Mouse (Mus musculus) myocyte (in vitro differentiated cells): ENCODE results near the gene Aup1. TPM values are rescaled to one million over a fixed set of nuclear protein-coding genes. Genes with fewer than 3 reads are reported as not detected.

Experiments
- H3K27me3 ChIP-seq: one replicate; pipeline ENCODE4 v1.6.1; 2011; ENCODE audit not compliant: control insufficient read depth, insufficient read depth, insufficient read length
- H3K36me3 ChIP-seq: one replicate; pipeline ENCODE4 v1.6.1; 2011; ENCODE audit not compliant: control insufficient read depth, insufficient read depth
- H3K4me2 ChIP-seq: one replicate; pipeline ENCODE4 v1.6.1; 2011; ENCODE audit warnings: low read depth, control low read depth
- H3K4me3 ChIP-seq: one replicate; pipeline ENCODE4 v1.5.1; 2011; ENCODE audit warnings: mild to moderate bottlenecking, control low read depth, moderate library complexity
- H3K79me2 ChIP-seq: one replicate; pipeline ENCODE4 v1.6.1; 2011; ENCODE audit not compliant: control insufficient read depth, insufficient read depth
- H3ac ChIP-seq: one replicate; pipeline ENCODE4 v1.6.1; 2011; ENCODE audit not compliant: control insufficient read depth, insufficient read length
- CEBPB ChIP-seq: IDR thresholded peaks from 2 replicates; pipeline ENCODE4 v1.6.1; 2011; ENCODE audit warnings: mild to moderate bottlenecking, moderate library complexity; ENCODE audit not compliant: poor library complexity, insufficient read depth, severe bottlenecking
- E2F4 ChIP-seq: IDR thresholded peaks from one replicate; pipeline ENCODE4 v1.6.1; 2011; ENCODE audit warnings: mild to moderate bottlenecking, control low read depth, moderate library complexity; ENCODE audit not compliant: insufficient read depth
- MAX ChIP-seq: IDR thresholded peaks from one replicate; pipeline ENCODE4 v1.6.1; 2011; ENCODE audit warnings: low read depth, mild to moderate bottlenecking, control low read depth
- MYOD1 ChIP-seq, 3 experiments: IDR thresholded peaks; one replicate each; pipeline ENCODE4 v1.6.1; 2011; ENCODE audit warnings: control low read depth in 2 of 3, low read depth in 2 of 3, mild to moderate bottlenecking in 2 of 3, moderate library complexity in 1 of 3; ENCODE audit not compliant: insufficient read length in 2 of 3, control insufficient read depth in 1 of 3
- MYOG ChIP-seq, 3 experiments: IDR thresholded peaks; one replicate each; pipeline ENCODE4 v1.6.1; 2011; ENCODE audit warnings: control low read depth in 2 of 3, low read depth in 2 of 3, mild to moderate bottlenecking in 2 of 3; ENCODE audit not compliant: insufficient read length in 2 of 3, control insufficient read depth in 1 of 3, insufficient read depth in 1 of 3
- POLR2A ChIP-seq: IDR thresholded peaks from one replicate; pipeline ENCODE4 v1.6.1; 2011; ENCODE audit warnings: low read depth, mild to moderate bottlenecking, control low read depth, moderate library complexity; ENCODE audit not compliant: insufficient read length
- POLR2AphosphoS2 ChIP-seq: IDR thresholded peaks from one replicate; pipeline ENCODE4 v1.6.1; 2011; ENCODE audit warnings: low read depth, control low read depth; ENCODE audit not compliant: insufficient read length
- REST ChIP-seq: IDR thresholded peaks from one replicate; pipeline ENCODE4 v1.6.1; 2011; ENCODE audit warnings: mild to moderate bottlenecking, control low read depth, moderate library complexity; ENCODE audit not compliant: insufficient read depth, insufficient read length
- SRF ChIP-seq: IDR thresholded peaks from one replicate; pipeline ENCODE4 v1.6.1; 2011; ENCODE audit warnings: low read depth; ENCODE audit not compliant: control insufficient read depth, insufficient read length
- TCF12 ChIP-seq: IDR thresholded peaks from one replicate; pipeline ENCODE4 v1.6.1; 2011; ENCODE audit warnings: mild to moderate bottlenecking, control low read depth; ENCODE audit not compliant: poor library complexity, insufficient read depth, severe bottlenecking
- TCF3 ChIP-seq: IDR thresholded peaks from one replicate; pipeline ENCODE4 v1.6.1; 2011; ENCODE audit warnings: low read depth, control low read depth; ENCODE audit not compliant: insufficient read length
- USF1 ChIP-seq: IDR thresholded peaks from one replicate; pipeline ENCODE4 v1.6.1; 2011; ENCODE audit warnings: low read depth, mild to moderate bottlenecking, control low read depth, moderate library complexity
- polyA plus RNA-seq: library from polyadenylated mRNA; unstranded; fragments of >200 nt; fragmentation: generic; extraction: Trizol; gene quantifications from one replicate; pipeline ENCODE4 v1.2.1, GENCODE M21; 2012; ENCODE audit warnings: missing spikeins

The Aup1 gene
- 199 TPM for polyA plus RNA-seq

DNA sequence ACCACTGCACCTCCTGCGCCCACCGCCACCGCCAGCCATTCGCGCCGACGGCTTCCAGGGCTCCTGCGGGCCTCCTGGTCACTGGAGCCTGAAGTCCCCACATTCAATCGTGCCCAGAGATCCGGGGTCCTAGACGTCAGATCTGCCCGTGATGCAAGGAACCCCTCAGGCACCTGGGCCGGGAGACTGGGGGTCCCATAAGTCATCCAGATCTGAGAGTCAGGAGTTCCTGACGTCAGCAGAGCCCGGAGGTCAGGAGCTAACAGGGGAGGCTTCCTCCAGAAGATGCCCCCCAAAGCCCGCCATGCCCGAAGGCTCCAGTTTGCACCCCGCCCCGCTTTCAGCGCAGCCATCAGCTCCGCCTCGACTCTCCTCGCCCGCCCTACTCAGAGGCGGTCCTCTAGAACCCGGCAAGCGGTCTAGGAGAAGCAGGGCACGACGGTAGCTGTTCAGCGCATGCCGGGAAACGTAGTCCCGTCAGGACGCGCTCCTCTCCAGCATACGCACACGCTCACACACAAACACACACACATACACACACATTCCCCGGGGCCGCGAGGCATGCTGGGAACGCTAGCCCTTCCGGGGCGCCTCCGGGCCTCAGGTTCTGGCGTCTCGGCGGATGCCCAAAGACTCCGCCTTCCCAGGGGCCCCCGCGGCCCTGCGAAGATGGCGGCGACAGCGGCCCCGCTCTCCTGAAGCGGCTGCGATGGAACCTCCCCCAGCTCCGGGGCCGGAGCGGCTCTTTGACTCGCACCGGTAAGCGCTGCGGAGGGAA lies at the start of gene Aup1:
TSS of gene Aup1 (plus strand) at position 448 of the 778 bp plus-strand sequence.
- peak in 2 of 3 experiments; percentile 66 to 68 for TF ChIP-seq MYOD1 (IDR thresholded peaks at IDR 0.05; ENCODE audit: control insufficient read depth in 1 of 3, insufficient read length in 2 of 3, low read depth in 2 of 3)
- no peak for TF ChIP-seq CEBPB
- TF ChIP-seq TCF3 = no peak
- no peak for TF ChIP-seq USF1
- TF ChIP-seq MAX = no peak
- peak; percentile 39 for TF ChIP-seq REST
- TF ChIP-seq TCF12 = no peak
- peak; percentile 51 for TF ChIP-seq POLR2AphosphoS2
- peak; percentile 62 for TF ChIP-seq POLR2A
- TF ChIP-seq SRF = peak; percentile 82
- TF ChIP-seq MYOG (IDR thresholded peaks at IDR 0.05; ENCODE audit: control insufficient read depth in 1 of 3, insufficient read depth in 1 of 3, insufficient read length in 2 of 3, low read depth in 2 of 3) = peak in 2 of 3 experiments; percentile 59 to 77
- TF ChIP-seq E2F4 = peak; percentile 53
- Histone ChIP-seq H3ac (peak within 1 kb of the TSS; percentile 78), H3K4me2 (peak within 1 kb of the TSS; percentile 94), H3K36me3 (peaks cover 21% of the 10 kb centered on the region), H3K4me3 (peak within 1 kb of the TSS; percentile 100), H3K79me2 (peaks cover 43% of the 10 kb centered on the region), H3K27me3 (no peaks in the 10 kb centered on the region)

GRCm38 (mm10) chr6:83004872-83005271 lies 49.4 kb upstream of the Aup1 start:
- Histone ChIP-seq H3K4me3 (no peak overlapping the region), H3K79me2 (no peaks in the 10 kb centered on the region), H3K4me2 (no peak overlapping the region), H3K27me3 (no peaks in the 10 kb centered on the region), H3ac (no peak overlapping the region), H3K36me3 (no peaks in the 10 kb centered on the region)
- no peak for TF ChIP-seq MYOG (IDR thresholded peaks at IDR 0.05; ENCODE audit: control insufficient read depth in 1 of 3, insufficient read depth in 1 of 3, insufficient read length in 2 of 3, low read depth in 2 of 3)
- TF ChIP-seq REST = no peak
- TF ChIP-seq E2F4 = no peak
- no peak for TF ChIP-seq CEBPB
- TF ChIP-seq POLR2A = no peak
- no peak for TF ChIP-seq TCF12
- TF ChIP-seq POLR2AphosphoS2 = no peak
- no peak for TF ChIP-seq MAX

DNA sequence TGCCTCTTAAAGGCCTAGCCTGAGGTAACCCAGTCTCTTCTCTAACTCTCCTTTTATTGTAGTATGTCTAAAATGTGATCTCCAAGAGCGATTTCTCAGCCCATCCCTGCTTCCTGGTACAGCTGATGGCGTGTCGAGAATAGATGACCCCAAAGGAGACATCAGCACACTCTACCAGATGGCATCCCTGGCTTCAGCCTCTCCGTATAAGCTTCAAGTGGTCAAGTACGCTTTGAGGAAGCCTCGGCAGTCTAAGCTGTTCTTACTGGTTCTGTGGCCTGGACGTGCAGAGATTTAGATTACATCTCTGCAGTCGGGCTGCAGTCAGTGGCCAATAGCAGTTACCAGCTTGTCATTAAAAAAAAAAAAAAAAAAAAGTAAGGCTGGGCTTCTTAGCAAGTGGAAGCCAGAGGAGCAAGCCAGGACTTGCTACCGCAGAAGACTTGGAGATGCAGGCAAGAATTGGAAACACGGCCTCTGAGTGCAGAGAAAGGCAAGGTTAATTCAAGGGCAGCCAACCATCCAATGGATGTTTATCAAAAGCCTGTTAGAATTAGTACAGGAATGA lies 48.8 kb upstream of the Aup1 start:
- Histone ChIP-seq H3K4me2 (peak overlapping the region; percentile 44), H3K36me3 (no peaks in the 10 kb centered on the region), H3K27me3 (no peaks in the 10 kb centered on the region)

GRCm38 (mm10) chr6:83006114-83006513 lies 48.2 kb upstream of the Aup1 start:
- no peaks in the 10 kb centered on the region for H3K79me2 ChIP-seq
- no peak for TF ChIP-seq USF1
- TF ChIP-seq REST = no peak
- no peak for TF ChIP-seq SRF
- no peak for TF ChIP-seq E2F4
- 0 out of 2 replicates have a peak, but pooled peaks have one; percentile 11 for TF ChIP-seq CEBPB
- TF ChIP-seq POLR2AphosphoS2 = no peak
- TF ChIP-seq MAX = no peak
- TF ChIP-seq POLR2A = no peak
- no peak for TF ChIP-seq MYOG (IDR thresholded peaks at IDR 0.05; ENCODE audit: control insufficient read depth in 1 of 3, insufficient read depth in 1 of 3, insufficient read length in 2 of 3, low read depth in 2 of 3)

More for the DNA sequence above, 48.8 kb upstream of the Aup1 start:
- TF ChIP-seq CEBPB (no peak), POLR2AphosphoS2 (no peak), E2F4 (no peak), POLR2A (no peak), MAX (no peak), USF1 (no peak), TCF12 (no peak), TCF3 (no peak), MYOD1 (IDR thresholded peaks at IDR 0.05; ENCODE audit: control insufficient read depth in 1 of 3, insufficient read length in 2 of 3, low read depth in 2 of 3) (no peak), MYOG (IDR thresholded peaks at IDR 0.05; ENCODE audit: control insufficient read depth in 1 of 3, insufficient read depth in 1 of 3, insufficient read length in 2 of 3, low read depth in 2 of 3) (no peak), SRF (no peak)
- Histone ChIP-seq H3K79me2 (no peaks in the 10 kb centered on the region), H3ac (no peak overlapping the region), H3K4me3 (no peak overlapping the region)

More at GRCm38 (mm10) chr6:83006114-83006513, 48.2 kb upstream of the Aup1 start:
- no peaks in the 10 kb centered on the region for H3K27me3 ChIP-seq
- H3K4me2 ChIP-seq = peak overlapping the region; percentile 44
- no peak overlapping the region for H3ac ChIP-seq
- H3K4me3 ChIP-seq = no peak overlapping the region
- no peaks in the 10 kb centered on the region for H3K36me3 ChIP-seq
